Mouse (Mus musculus) G1E (cell line): ENCODE data around the gene Bok. TPM values are rescaled to one million over a fixed set of nuclear protein-coding genes. Genes with fewer than 3 reads are reported as not detected.

Experiments used
- ATAC-seq: 2 replicates; pipeline ENCODE4 v1.8.0; 2016; ENCODE audit warnings: mild to moderate bottlenecking; ENCODE audit not compliant: insufficient number of reproducible peaks, poor library complexity, low FRiP score, severe bottlenecking; ENCODE audit errors: extremely low read depth
- DNase-seq: peaks from one replicate; pipeline ENCODE4 v3.0.0; 2012; ENCODE audit warnings: low spot score
- H3K27me3 ChIP-seq: 2 replicates; pipeline ENCODE4 v1.6.1; 2012; ENCODE audit warnings: mild to moderate bottlenecking, low read length, inconsistent platforms; ENCODE audit not compliant: insufficient read depth
- H3K36me3 ChIP-seq: replicated peaks from 2 replicates; pipeline ENCODE3; 2012; ENCODE audit warnings: mild to moderate bottlenecking, inconsistent platforms
- H3K4me1 ChIP-seq: 2 replicates; pipeline ENCODE4 v1.6.1; 2012; ENCODE audit warnings: low read depth, low read length, inconsistent platforms, mixed read lengths; ENCODE audit not compliant: insufficient read depth
- H3K4me3 ChIP-seq: 2 replicates; pipeline ENCODE4 v1.5.1; 2012; ENCODE audit warnings: low read depth, mild to moderate bottlenecking, inconsistent platforms, low read length, moderate library complexity, mixed read lengths
- H3K9me3 ChIP-seq: replicated peaks from 2 replicates; pipeline ENCODE4 v1.6.1; 2012; ENCODE audit warnings: inconsistent platforms
- CTCF ChIP-seq: IDR thresholded peaks from 2 replicates; pipeline ENCODE4 v1.5.1; 2012; ENCODE audit warnings: low read depth, low read length, inconsistent platforms, mixed read lengths
- GATA1 ChIP-seq: IDR thresholded peaks from 2 replicates; pipeline ENCODE4 v1.6.1; 2012; ENCODE audit warnings: borderline replicate concordance, low read length, inconsistent platforms, mixed read lengths
- GATA2 ChIP-seq: IDR thresholded peaks from 2 replicates; pipeline ENCODE4 v1.6.1; 2012; ENCODE audit warnings: low read depth, low read length, inconsistent platforms, borderline replicate concordance
- POLR2AphosphoS5 ChIP-seq: IDR thresholded peaks from 2 replicates; pipeline ENCODE4 v1.6.1; 2012; ENCODE audit warnings: low read depth, low read length, inconsistent platforms; ENCODE audit not compliant: insufficient replicate concordance
- TAL1 ChIP-seq: conservative IDR thresholded peaks from 2 replicates; pipeline ENCODE4 v1.6.1; 2012; ENCODE audit warnings: low read depth, low read length, inconsistent platforms, mixed read lengths
- polyA plus RNA-seq: library from polyadenylated mRNA; stranded (reverse); fragments of >175 nt; gene quantifications from 2 replicates; pipeline ENCODE4 v1.2.3, GENCODE M21; 2012
- total RNA-seq, 2 experiments: library from RNA; stranded (forward) in 1 of 2; stranded (reverse) in 1 of 2; fragments of 200-1000 nt in 1 of 2; fragments of >200 nt in 1 of 2; fragmentation: Nextera tagmentation in 1 of 2; gene quantifications; 2 replicates each; pipeline ENCODE4 v1.2.3; 2014 to 2017

The Bok gene
- total and polyA plus RNA-seq, 3 experiments, result not detected

GRCm38 (mm10) chr1:93689901-93690496, 4.5 kb downstream of the Bok start:
- Histone ChIP-seq H3K36me3 (no peaks in the 10 kb centered on the region), H3K4me1 (peaks cover 2% of the 10 kb centered on the region), H3K9me3 (peaks cover 6% of the 10 kb centered on the region; the same call in 1 of the 2 replicates), H3K4me3 (no peak overlapping the region), H3K27me3 (peaks cover 50% of the 10 kb centered on the region)
- ATAC-seq, result no peak
- TF ChIP-seq CTCF (no peak), GATA1 (no peak), GATA2 (no peak), POLR2AphosphoS5 (no peak), TAL1 (no peak)
- no peak for DNase-seq

- ATAC-seq, result no peak
- DNase-seq, result no peak
- Histone ChIP-seq H3K9me3 (no peaks in the 10 kb centered on the region; the same call in 1 of the 2 replicates), H3K4me3 (no peak overlapping the region), H3K4me1 (peaks cover 2% of the 10 kb centered on the region), H3K27me3 (peaks cover 47% of the 10 kb centered on the region), H3K36me3 (no peaks in the 10 kb centered on the region)
- TF ChIP-seq POLR2AphosphoS5 (no peak), GATA1 (no peak), GATA2 (no peak), CTCF (no peak), TAL1 (no peak)
Measured at GRCm38 (mm10) chr1:93691106-93691505, 5.6 kb downstream of the Bok start.

- peaks cover 42% of the 10 kb centered on the region for H3K27me3 ChIP-seq
Measured at GRCm38 (mm10) chr1:93691786-93692357, 6.4 kb downstream of the Bok start.

GRCm38 (mm10) chr1:93692773-93693172, 7.3 kb downstream of the Bok start:
- ATAC-seq (no peak), DNase-seq (no peak)
- TF ChIP-seq CTCF (no peak), GATA2 (no peak), GATA1 (no peak), TAL1 (no peak), POLR2AphosphoS5 (no peak)
- H3K9me3 ChIP-seq, result no peaks in the 10 kb centered on the region
- peaks cover 2% of the 10 kb centered on the region for H3K4me1 ChIP-seq
- no peak overlapping the region for H3K4me3 ChIP-seq
- H3K27me3 ChIP-seq, result peaks cover 43% of the 10 kb centered on the region
- H3K36me3 ChIP-seq, result no peaks in the 10 kb centered on the region

More at GRCm38 (mm10) chr1:93691786-93692357, 6.4 kb downstream of the Bok start:
- no peak for DNase-seq
- H3K4me3 ChIP-seq, result no peak overlapping the region
- no peak for ATAC-seq
- no peak for TF ChIP-seq POLR2AphosphoS5
- TF ChIP-seq GATA2, result no peak
- TF ChIP-seq TAL1, result no peak
- TF ChIP-seq GATA1, result no peak
- TF ChIP-seq CTCF, result no peak
- H3K36me3 ChIP-seq, result no peaks in the 10 kb centered on the region
- peaks cover 2% of the 10 kb centered on the region for H3K4me1 ChIP-seq
- H3K9me3 ChIP-seq, result no peaks in the 10 kb centered on the region

GRCm38 (mm10) chr1:93693502-93693901, 8.0 kb downstream of the Bok start:
- H3K27me3 ChIP-seq, result peaks cover 39% of the 10 kb centered on the region
- no peak for ATAC-seq

GRCm38 (mm10) chr1:93693943-93694342, 8.5 kb downstream of the Bok start:
- Histone ChIP-seq H3K9me3 (no peaks in the 10 kb centered on the region), H3K27me3 (peaks cover 35% of the 10 kb centered on the region), H3K4me1 (peaks cover 2% of the 10 kb centered on the region), H3K4me3 (no peak overlapping the region), H3K36me3 (no peaks in the 10 kb centered on the region)
- ATAC-seq, result no peak
- TF ChIP-seq POLR2AphosphoS5 (no peak), GATA2 (no peak), CTCF (no peak), TAL1 (no peak), GATA1 (no peak)
- no peak for DNase-seq

More at GRCm38 (mm10) chr1:93693502-93693901, 8.0 kb downstream of the Bok start:
- DNase-seq, result no peak
- Histone ChIP-seq H3K4me3 (no peak overlapping the region), H3K9me3 (no peaks in the 10 kb centered on the region), H3K36me3 (no peaks in the 10 kb centered on the region), H3K4me1 (peaks cover 2% of the 10 kb centered on the region)
- no peak for TF ChIP-seq TAL1
